Mouse (Mus musculus): ENCODE measurements around the gene Rasal2. TPM values are rescaled to one million over a fixed set of nuclear protein-coding genes. Genes with fewer than 3 reads are reported as not detected.

Rasal2 gene
- polyA plus RNA-seq (2012; rRNA removed) = 6.1 and 8.6 TPM in 2 replicates

GRCm38 (mm10) chr1:157412454-157413369 lies at the start of gene Rasal2:
Gene Rasal2, minus strand, starts transcription at chr1:157412595.
- peak; percentile 86 for DNase-seq (ENCODE audit: low spot score)

- no peak for DNase-seq (ENCODE audit: low spot score)
Measured at GRCm38 (mm10) chr1:157461276-157461675, 48.9 kb upstream of the Rasal2 start.

- DNase-seq (ENCODE audit: low spot score) = no peak
Measured at GRCm38 (mm10) chr1:157459904-157460303, 47.5 kb upstream of the Rasal2 start.

- peak; percentile 38 for DNase-seq (ENCODE audit: low spot score)
Measured at GRCm38 (mm10) chr1:157458421-157459208, 46.2 kb upstream of the Rasal2 start, which contains the start of gene Cryzl2. Gene Cryzl2, plus strand, starts transcription at chr1:157458577.

- DNase-seq (ENCODE audit: low spot score) = no peak
Measured at GRCm38 (mm10) chr1:157457789-157458188, 45.4 kb upstream of the Rasal2 start.

GRCm38 (mm10) chr1:157454876-157455275 lies 42.5 kb upstream of the Rasal2 start:
- no peak for DNase-seq (ENCODE audit: low spot score)

- DNase-seq (ENCODE audit: low spot score) = no peak
Measured at GRCm38 (mm10) chr1:157452759-157453549, 40.6 kb upstream of the Rasal2 start.

GRCm38 (mm10) chr1:157452284-157452683 lies 39.9 kb upstream of the Rasal2 start:
- DNase-seq (ENCODE audit: low spot score) = no peak

GRCm38 (mm10) chr1:157449981-157450636 lies 37.7 kb upstream of the Rasal2 start:
- DNase-seq (ENCODE audit: low spot score) = no peak

- DNase-seq (ENCODE audit: low spot score) = no peak
Measured at GRCm38 (mm10) chr1:157449532-157449931, 37.1 kb upstream of the Rasal2 start.

- DNase-seq (ENCODE audit: low spot score) = no peak
Measured at GRCm38 (mm10) chr1:157448805-157449188, 36.4 kb upstream of the Rasal2 start.

- no peak for DNase-seq (ENCODE audit: low spot score)
Measured at GRCm38 (mm10) chr1:157448164-157448804, 35.9 kb upstream of the Rasal2 start.

GRCm38 (mm10) chr1:157447142-157447541 lies 34.7 kb upstream of the Rasal2 start:
- no peak for DNase-seq (ENCODE audit: low spot score)

GRCm38 (mm10) chr1:157446325-157446724 lies 33.9 kb upstream of the Rasal2 start:
- no peak for DNase-seq (ENCODE audit: low spot score)

- no peak for DNase-seq (ENCODE audit: low spot score)
Measured at GRCm38 (mm10) chr1:157445398-157445910, 33.1 kb upstream of the Rasal2 start.

- DNase-seq (ENCODE audit: low spot score) = no peak
Measured at GRCm38 (mm10) chr1:157444632-157445300, 32.4 kb upstream of the Rasal2 start.

- DNase-seq (ENCODE audit: low spot score) = no peak
Measured at GRCm38 (mm10) chr1:157443723-157444561, 31.5 kb upstream of the Rasal2 start.

GRCm38 (mm10) chr1:157443026-157443722 lies 30.8 kb upstream of the Rasal2 start:
- no peak for DNase-seq (ENCODE audit: low spot score)
